Mouse (Mus musculus): ENCODE measurements at regions not wholly inside any gene's neighbourhood (a gene's known extent, or its start where the extent isn't known, plus 50 kb on each side); places are given as distances from the start of the nearest gene placed in this dataset.
"Not testable (repeated sequence)": the region's sequence is repeated elsewhere in the genome, so short reads cannot be mapped to it uniquely, and the experiment has no call there.

DNA sequence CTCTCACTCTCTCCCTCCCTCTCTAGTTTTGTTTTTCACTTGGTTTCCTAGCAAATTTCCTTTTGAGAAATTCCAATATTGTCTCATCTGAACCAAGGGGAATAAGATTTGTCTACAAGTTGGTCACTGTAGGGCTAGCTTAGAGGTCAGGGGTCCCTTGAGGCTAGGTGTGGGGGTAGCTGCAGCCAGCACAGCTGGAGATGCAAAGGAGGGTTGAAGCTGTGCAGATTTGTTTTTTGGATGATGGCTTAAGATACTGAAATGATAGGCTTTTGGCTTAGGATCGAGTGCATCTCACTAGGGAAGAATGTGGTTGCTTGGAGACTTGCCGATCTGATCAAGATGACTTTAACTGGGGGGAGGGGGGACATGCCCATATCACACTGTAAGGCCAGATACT is 88.3 kb upstream of the Tmem28 start:
- DNase-seq (ENCODE audit: low read depth, low spot score), result no peak

DNA sequence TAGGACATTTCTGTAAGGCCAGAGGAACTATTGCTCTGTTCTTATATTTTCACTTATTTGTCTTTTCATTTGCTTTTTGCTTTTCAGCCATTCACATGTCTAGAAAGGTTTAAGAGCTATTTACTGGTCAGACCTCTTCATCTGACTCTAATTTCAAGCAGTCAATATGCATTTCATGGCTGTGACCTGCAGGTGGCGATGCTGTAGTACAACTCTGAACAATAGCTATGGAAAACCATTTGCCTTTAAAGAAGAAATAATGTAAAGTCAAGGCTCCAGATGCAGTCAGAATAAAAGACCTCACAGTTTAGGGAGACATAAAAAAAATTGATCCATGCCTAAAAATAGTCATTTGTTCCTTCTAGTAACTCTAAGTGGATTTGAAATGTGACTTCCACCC is 95.7 kb upstream of the Tmem28 start:
- DNase-seq (ENCODE audit: low read depth, low spot score), result peak; percentile 24

DNA sequence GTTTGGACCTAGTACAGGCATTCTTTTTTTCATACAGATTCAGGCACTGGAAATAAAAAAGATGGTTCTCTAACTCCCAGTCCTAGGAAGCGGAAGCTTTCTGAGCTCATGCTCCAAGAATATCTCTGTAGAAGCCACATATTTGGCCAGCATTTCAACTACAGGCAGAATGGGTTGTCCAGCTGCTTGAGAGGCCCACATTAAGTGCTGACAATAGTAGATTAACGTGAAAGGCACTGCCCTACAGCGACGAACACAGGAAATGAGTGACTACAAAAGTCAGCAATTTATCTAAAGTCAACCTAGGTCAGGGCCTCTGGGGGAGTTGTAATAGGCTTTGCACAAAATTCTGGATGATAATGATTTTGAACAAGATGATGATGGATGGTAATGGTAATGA is 125.5 kb upstream of the Tmem28 start:
- DNase-seq (ENCODE audit: low read depth, low spot score), result no peak

DNA sequence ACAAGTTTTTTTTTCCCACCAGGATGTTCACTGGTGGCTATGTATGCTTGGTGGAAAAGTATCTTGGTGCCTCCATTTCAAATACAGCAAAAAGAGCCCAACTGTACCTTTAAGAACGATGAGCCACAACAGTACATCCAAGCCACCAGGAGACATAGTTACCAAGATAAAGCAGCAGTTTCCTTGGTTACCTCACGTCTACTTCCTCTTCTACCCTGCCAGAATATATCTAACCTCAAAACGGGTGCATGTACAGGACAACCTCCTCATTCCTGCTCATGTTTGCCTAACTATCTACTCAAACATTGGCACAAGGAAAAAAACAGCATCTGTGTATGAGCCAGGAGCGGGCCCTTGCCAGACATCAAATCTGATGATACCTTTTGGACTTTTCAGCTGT is 129.8 kb upstream of the Tmem28 start:
- no peak for DNase-seq (ENCODE audit: low read depth, low spot score)

DNA sequence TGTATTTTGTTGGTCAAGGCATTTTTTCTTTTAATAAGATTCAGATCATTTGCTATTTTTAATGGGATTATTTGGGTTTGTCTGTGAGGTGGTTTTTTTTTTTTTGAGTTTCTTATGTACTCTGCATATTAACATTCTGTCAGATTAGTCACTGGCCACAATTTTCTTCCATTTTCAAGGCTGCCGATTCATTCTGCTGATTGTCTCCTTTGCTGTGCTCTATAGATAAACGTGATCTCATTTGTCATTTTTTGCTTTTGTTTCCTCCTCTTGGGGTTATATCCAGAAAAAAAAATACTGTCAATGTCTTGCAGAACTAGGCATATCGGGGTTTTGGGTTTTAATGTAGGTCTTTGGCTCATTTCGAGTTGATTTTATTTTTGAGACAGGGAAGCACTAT is 131.1 kb upstream of the Tmem28 start:
- no peak for DNase-seq (ENCODE audit: low read depth, low spot score)

DNA sequence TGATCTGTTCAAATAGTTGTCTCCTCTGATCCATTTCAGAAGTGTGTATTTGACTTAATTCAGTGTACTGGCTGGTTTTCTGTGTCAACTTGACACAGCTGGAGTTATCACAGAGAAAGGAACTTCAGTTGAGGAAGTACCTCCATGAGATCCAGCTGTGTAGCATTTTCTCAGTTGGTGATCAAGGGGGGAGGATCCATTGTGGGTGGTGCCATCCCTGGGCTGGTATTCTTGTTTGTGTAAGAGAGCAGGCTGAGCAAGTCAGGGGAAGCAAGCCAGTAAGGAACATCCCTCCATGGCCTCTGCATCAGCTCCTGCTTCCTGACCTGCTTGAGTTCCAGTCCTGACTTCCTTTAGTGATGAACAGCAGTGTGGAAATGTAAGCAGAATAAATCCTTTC is 138.3 kb upstream of the Tmem28 start:
- DNase-seq (ENCODE audit: low read depth, low spot score), result not testable (repeated sequence)

DNA sequence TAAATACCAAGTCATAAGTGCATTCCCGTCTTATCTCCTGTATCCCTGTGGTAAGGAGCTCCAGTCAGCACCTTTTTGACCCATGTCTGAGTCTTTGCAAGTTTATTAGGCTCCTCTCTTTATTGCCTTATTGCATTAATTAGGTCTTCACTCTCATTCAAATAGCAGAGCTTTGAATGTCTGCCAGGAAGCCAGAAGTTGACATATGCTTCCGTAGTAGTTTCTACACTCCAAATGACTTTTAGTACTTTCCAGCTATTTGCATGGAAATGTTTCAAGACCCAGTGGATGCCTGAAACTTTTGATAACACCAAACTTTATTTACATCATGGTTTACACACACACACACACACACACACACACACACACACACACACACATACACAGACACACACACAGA is 153.2 kb upstream of the Tmem28 start:
- no peak for DNase-seq (ENCODE audit: low read depth, low spot score)

DNA sequence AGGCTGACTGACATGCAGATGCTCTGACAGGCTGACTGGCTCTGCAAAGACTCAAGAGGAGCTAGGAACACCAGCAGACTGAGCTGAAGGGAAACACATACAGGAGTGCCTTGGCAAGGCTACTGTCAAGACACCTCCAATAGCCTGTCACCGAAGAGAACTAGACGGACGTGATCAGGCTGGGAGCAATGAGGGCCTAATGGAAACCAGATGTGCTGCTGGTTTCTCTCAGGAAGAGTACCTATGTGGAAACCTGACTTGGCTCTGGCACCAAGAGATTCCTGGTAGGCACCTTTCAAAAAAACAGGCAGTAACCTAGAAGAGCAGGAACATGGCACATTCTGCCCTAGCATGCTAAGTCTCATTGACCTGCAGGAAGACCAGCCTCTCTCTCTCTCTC is 158.3 kb upstream of the Tmem28 start:
- peak; percentile 51 for DNase-seq (ENCODE audit: low read depth, low spot score)

DNA sequence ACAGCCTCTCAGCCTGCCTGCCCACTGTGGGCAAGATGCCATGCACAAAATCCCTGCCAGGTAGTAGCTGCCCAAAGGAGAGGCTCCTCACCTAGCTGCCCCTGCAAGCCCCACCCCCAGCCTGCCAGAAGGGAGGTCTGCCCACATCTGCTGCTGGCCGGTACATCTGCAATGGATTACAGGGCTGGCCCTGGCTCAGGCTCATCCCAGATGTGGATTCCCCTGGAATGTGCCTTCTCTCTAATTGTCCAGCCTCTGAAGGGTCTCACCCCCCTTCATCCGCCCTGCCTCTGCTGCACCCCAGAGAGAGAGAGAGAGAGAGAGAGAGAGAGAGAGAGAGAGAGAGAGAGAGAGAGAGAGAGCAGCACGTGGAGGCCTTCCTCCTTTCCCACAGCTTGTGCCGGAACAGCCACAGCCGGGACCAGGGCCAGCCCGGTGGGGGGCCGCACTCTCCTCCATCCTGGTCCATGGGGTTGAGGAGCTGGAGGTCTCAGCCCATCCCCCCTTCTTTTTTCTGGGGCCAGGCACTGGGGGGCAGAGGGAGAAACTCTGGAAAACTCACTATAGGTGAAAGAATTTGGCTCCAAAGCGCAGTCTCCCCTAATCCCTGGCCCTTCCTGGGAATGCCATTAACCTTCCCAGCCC is 161.2 kb upstream of the Tmem28 start:
- DNase-seq (ENCODE audit: low read depth, low spot score), result peak; percentile 59

DNA sequence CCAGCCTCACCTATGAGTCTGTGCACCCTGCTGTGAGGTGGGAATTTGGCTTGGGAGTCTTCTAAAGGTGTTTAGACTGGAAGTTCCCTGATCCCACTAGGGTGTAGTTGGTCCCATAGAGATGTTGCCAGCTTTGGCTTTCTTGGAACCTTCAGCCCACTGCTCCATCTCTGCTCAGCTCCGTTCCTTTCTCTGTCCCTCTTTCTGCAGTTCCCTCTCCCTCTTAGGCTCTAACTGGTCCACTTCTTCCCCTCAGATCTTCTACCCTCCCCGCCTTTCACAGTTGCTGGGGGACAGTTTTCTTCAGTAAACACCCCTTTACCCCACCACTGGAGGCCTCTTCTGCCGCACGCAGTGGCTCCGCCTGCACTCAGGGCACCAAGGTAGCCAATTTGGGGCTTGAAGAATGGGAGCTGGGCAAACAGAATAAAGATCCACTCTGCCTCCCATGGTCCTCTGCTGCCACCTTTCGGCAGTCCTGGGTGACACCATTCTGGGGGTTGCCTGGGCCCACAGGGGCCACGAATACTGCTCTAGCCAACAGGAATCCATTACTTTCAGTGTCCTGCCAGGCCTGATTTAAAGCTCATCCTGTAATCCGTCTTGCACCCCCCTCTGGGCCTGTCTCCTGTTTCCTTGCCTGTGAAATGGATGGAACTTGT is 162.9 kb upstream of the Tmem28 start:
- peak; percentile 72 for DNase-seq (ENCODE audit: low read depth, low spot score)

DNA sequence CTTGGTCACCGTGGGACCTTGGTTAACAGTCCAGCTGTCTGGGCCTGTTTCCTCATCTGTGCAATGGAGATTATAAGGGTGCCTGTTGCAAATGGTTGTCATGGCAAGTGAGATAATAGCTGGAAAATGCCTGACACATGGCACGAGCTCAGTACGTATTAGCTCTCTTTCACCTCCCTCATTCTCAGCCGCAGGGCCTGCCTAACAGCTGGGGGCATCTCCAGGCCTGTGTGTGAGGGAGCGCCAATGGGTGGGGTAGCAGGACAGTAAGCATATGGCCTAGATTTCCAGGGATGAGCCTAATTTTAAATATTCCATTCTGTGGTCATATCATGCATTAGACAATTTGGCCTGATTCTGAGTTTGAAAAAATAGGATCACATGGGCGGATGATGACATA is 163.8 kb upstream of the Tmem28 start:
- no peak for DNase-seq (ENCODE audit: low read depth, low spot score)

DNA sequence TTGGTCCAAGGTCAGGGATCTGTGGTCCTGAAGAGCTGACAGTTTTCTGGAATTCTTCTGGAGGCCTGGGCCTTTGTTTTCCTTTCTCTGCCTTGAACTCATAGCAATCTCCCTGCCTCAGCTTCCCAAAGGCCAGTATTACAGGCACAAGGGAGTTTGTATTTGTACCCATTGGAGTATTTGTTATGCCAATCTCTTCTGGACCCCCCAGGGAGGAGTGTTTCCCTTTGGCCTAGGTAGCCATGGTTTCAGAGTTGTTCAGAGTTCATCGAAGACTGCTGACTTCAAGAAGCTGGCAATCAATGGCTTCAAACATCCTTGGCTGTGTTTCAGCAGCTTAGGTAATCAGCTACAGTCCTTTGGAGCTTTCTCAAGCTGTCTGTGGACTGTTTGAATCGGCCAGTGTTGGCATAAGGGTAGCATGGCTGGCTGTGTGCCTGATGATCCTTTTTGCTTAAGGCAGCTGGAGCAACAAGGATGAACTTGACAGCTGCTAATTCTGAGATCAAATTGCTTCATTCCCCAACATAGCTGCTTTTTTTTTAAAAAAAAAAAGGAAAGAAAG is 161.2 kb upstream of the Pja1 start:
- no peak for DNase-seq (ENCODE audit: low read depth, low spot score)

DNA sequence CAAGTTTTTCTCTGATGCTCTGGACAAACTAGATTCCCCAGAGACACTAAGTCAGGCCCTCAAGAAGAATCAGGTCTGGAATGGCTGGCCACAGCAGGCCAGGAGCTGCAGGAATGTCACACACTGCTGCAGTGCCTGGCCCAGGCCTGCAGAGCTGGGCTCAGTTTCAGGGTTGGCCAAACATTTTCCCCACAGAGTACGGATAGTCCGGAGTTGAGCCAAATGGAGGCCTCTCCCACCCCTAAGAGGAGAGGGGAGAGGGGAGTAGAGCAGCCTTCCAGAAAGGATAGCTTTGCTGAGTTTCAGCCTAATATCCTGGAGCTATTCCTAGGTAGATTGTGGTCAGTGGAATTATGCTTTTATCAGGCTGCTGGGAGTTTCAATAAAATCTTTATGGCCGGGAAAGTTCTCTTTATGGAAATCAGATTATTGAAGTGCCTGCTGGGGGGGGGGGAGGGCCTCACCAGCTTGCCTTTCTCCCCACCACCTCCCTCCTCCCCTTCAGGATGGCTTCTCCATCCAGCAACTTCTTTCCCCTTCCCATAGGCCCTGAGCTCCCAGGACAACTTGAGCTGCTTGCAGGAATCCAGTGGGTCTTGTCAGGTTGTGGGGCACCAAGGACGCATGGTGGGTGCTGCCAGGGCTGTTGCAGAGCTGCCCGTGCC is 153.6 kb upstream of the Pja1 start:
- no peak for DNase-seq (ENCODE audit: low read depth, low spot score)

DNA sequence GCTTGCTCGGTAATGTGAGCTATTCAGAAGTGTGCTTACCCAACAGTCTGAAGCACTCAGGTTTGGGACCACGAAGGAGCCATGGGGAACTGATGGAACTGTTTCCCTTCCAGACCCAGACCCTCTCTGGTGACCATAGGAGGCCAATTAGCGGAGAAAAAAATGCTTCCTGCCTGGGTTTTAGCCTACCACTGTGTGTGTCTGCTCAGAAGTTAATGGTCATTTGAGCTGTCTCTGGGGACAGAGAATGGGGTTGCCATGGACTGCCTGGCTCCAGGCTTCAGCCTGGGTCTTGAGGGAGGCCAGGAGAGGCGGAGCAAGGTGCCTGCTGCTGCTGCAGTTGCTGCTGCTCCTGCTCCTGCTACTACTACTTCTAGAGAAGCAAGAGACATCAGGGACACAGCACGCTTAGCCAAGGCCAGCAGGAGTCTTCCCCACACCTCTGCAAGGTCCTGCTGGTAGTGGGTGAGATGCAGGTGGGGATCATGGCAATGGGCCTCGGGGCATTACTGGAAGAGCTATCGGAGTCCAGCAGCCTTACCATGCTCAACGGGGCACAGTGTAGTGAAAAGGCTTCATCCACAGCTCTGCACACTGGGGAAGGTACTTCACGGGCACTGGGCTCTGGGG is 141.2 kb upstream of the Pja1 start:
- peak; percentile 61 for DNase-seq (ENCODE audit: low read depth, low spot score)

DNA sequence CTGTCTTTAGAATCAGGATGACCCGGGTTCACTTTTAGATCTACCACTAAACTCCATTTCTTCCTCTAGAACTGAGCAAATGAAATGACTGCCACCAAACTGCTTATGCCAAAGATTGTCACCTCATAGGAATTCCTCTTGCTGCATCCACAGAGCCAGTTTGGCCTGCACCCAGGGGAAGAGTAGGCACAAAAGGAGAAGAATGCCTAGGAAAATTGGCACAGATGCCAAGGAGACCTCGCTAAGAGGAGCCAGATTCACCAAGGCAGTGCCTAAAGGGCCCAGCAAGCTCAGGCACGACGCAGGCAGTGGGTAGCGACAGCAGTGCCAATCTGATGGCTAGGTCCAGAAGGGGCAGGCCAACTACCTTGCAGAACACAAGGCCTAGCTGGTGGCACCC is 139.0 kb upstream of the Pja1 start:
- no peak for DNase-seq (ENCODE audit: low read depth, low spot score)

DNA sequence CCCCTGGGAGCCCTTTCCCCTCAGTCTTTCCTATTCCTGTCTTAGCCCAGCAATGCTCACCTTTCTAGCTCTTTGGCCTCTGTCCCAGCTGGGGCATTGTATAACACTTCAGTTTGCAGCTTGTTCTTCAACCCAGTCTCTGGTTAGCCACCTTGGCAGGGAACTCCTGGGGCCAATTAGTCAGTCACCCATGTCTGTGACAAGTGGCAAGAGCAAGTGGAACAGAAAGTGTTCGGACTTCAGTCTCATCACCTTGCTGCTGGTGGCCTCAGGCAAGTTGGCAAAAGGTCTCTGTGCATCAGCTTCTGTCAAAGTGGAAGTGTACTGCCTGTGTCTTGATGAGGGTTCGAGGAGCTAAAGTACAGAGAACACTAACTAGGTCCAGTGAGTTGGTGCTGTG is 138.5 kb upstream of the Pja1 start:
- DNase-seq (ENCODE audit: low read depth, low spot score), result no peak

DNA sequence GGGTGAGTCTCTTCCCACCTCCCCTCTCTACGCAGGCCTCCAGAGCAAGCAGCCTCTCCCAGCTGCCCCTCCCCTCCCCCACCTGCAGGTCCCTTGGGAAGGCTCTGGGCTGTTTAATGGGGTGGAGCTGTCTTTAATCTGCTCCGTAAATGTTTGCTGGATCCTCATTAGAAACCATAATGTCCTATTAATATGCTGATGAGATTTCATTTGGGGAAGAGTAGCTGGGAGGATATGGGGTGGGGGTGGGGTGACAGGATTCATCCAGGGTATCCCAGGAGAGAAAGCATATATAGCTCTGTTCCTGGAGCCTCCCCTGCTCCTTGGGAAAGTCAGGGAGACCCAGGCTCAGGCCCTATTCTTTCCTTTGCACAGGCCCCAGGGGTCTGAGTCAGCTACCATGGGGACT is 137.2 kb upstream of the Pja1 start:
- no peak for DNase-seq (ENCODE audit: low read depth, low spot score)

DNA sequence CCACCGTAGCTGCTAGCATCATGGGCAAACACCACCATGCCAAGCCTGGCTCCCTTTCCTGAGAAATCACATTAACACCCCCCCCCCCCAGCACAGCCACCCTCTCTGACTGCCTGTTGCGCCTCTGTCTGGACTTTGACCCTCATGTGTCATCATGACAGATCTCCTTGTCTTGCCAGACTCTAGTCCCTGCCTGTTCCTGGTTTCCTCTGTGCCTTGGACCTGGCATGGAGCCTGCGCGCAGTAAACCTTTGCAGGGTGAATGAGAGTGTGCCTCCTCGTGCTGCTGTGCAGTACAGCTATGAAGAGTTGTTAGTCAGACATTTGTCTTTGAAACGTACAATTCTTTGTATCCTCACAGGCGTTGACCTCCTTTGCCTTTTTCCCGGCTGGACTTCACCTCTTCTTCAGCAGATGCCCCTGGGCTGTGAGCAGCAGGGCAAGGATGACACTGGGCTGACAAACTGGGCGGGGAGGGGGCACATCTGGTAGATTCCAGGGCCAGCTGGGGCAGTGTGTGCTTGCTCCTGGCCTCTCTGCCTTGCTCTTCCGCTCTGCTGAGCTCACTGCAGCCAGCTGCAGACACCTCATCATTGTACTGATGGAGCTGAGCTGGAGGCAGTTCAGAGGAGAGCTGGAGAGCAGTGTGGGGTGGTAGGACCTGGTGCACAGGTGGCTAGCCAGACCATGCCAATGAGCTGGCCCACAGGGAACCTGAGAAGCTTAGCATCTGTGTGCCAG is 134.2 kb upstream of the Pja1 start:
- no peak for DNase-seq (ENCODE audit: low read depth, low spot score)

DNA sequence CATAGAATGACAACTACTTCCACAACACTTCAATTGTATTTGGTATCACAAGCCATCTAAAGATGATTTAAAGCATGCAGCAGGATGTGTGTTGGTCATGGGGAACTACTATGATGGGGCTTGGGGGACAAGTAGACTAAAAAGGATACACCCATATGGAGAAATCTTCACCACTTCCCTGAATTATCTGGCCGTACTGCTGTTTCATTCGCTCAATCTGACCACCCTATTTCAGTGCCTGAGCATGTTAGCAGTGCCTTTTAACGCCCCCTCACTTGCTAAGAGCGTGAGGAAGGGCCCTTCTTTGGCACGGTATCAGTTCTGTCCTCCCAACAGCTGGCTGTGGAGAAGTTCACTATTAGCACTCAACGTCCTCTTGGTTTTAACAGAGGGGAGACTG is 132.6 kb upstream of the Pja1 start:
- no peak for DNase-seq (ENCODE audit: low read depth, low spot score)

DNA sequence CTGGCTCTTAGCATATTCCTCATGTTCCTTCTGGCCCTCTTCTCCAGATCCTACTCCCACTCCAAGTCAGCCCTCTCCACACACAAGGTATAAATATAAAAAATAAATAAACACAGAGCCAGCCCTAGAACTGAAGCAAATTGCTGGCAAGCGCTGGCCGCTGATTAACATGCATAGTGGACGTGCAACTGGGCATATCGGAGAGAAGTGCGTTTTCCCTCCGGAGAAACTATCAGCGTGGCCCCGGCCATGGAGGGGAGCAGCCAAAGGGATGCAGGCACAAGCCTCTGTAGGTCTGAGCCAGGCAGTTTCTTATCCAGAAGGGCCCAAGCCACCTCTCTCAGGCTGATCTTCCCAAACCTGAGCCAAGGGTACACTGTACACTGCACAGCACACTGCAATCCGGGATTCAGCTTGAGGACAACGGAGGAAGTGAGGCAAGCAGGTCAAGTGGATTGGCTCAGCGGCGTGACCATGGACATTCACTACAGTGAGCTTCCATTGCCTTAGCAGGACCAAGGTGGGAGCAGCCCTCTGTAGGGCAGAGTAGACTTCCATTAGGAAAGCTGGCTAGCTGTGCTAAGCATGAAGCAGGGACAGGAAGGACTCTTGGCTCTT is 131.3 kb upstream of the Pja1 start:
- DNase-seq (ENCODE audit: low read depth, low spot score), result no peak

DNA sequence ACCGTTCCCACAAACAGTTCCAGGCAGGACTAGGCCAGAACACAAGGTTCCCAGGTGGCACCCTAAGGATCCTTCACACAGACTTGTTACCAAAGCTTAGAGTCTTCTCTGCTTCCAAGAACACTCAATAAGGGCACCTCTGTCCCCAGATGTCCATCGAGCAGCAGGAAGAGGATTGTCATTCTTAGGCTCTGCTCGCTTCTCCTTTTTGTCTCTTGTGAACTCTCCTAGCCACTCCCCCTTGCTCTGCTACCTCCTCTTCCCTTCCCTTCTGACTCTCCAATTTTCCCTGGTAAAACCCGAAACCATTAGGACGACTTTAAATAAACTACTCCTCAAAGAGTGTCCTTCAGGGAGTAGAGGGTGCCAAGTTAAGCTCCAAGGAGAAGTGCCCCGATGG is 124.4 kb upstream of the Pja1 start:
- DNase-seq (ENCODE audit: low read depth, low spot score), result no peak
